Mouse (Mus musculus) testis, adult 2 months (tissue): ENCODE data around the gene Supt3.

ENCODE experiments used
- CTCF ChIP-seq: fragments of 200-500 bp; IDR thresholded peaks from 2 replicates; pipeline ENCODE4 v1.5.1; 2012; ENCODE audit warnings: low read depth, mild to moderate bottlenecking, inconsistent platforms, low read length, moderate library complexity; ENCODE audit not compliant: control insufficient read depth, insufficient read depth, insufficient replicate concordance
- POLR2A ChIP-seq: fragments of 200-500 bp; IDR thresholded peaks from 2 replicates; pipeline ENCODE4 v1.6.1; 2012; ENCODE audit warnings: low read depth, mild to moderate bottlenecking, inconsistent platforms, low read length, moderate library complexity; ENCODE audit not compliant: control insufficient read depth

GRCm38 (mm10) chr17:44766975-44767374, 10.0 kb upstream of the Supt3 start:
- TF ChIP-seq CTCF (no peak), POLR2A (no peak)
